Mouse (Mus musculus) midbrain, embryonic 13.5 days (tissue): ENCODE results near the gene Tnc. TPM values are rescaled to one million over a fixed set of nuclear protein-coding genes. Genes with fewer than 3 reads are reported as not detected.
A peak's percentile ranks its signal among the peaks of the same experiment; 100 is the strongest.

Experiments used
- ATAC-seq: fragments of 200-750 bp; cut with Nextera tagmentation; 2 replicates; pipeline ENCODE4 v1.8.0; 2017; ENCODE audit warnings: mild to moderate bottlenecking, moderate TSS enrichment, moderate library complexity
- H3K27ac ChIP-seq: fragments of 300-500 bp; sonication (generic); 2 replicates; pipeline ENCODE4 v1.5.1; 2015; ENCODE audit warnings: inconsistent platforms, mild to moderate bottlenecking, moderate library complexity
- H3K27me3 ChIP-seq: fragments of 300-500 bp; sonication (generic); 2 replicates; pipeline ENCODE4 v1.6.1; 2015; ENCODE audit warnings: mild to moderate bottlenecking, inconsistent platforms
- H3K36me3 ChIP-seq: fragments of 300-500 bp; sonication (generic); 2 replicates; pipeline ENCODE4 v1.6.1; 2015; ENCODE audit warnings: mild to moderate bottlenecking, inconsistent platforms
- H3K4me1 ChIP-seq: fragments of 300-500 bp; sonication (generic); replicated peaks from 2 replicates; pipeline ENCODE4 v1.6.1; 2015; ENCODE audit warnings: inconsistent platforms
- H3K4me2 ChIP-seq: fragments of 300-500 bp; sonication (generic); replicated peaks from 2 replicates; pipeline ENCODE4 v1.6.1; 2015; ENCODE audit warnings: moderate library complexity, mild to moderate bottlenecking, inconsistent platforms
- H3K4me3 ChIP-seq: fragments of 300-500 bp; sonication (generic); replicated peaks from 2 replicates; pipeline ENCODE4 v1.5.1; 2015; ENCODE audit warnings: mild to moderate bottlenecking, inconsistent platforms
- H3K9ac ChIP-seq: fragments of 300-500 bp; sonication (generic); replicated peaks from 2 replicates; pipeline ENCODE4 v1.6.1; 2015; ENCODE audit warnings: mild to moderate bottlenecking, inconsistent platforms
- H3K9me3 ChIP-seq: fragments of 300-500 bp; sonication (generic); 2 replicates; pipeline ENCODE4 v1.6.1; 2016; ENCODE audit warnings: mild to moderate bottlenecking, inconsistent platforms
- WGBS: fragments of 180-500 bp; shearing (Covaris S2); methylation state at CpG from one replicate; pipeline ENCODE4 v1.1.7; 2015; 5-methylcytosine and 5-hydroxymethylcytosine counted together
- polyA plus RNA-seq: library from polyadenylated mRNA; unstranded; fragments of >200 nt; fragmentation: Nextera tagmentation; extraction: Ambion mirVana; gene quantifications from 2 replicates; pipeline ENCODE4 v1.2.1, GENCODE M21; 2015

Gene Tnc
- polyA plus RNA-seq, 1 experiment from 2014 or later: 12.9 TPM

DNA sequence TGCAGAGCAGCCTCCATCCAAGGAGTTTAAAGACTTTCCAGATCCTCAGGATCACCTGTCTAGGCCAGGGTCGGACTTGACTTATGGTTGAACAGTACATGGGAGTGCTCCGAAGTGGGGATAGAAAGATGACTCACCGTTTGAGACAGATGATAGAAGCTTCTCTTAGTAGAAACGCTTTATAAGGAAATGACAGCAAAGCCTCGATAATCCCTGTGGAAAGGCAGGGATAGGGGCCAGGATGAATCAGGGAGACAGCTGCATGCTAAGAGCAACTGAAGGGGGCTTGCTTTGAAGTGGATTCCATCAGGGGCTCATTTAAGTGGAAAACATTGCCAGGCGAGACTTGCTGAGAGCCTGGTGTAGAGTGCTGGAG, 12.0 kb upstream of the Tnc start:
- no peaks in the 10 kb centered on the region for H3K36me3 ChIP-seq

DNA sequence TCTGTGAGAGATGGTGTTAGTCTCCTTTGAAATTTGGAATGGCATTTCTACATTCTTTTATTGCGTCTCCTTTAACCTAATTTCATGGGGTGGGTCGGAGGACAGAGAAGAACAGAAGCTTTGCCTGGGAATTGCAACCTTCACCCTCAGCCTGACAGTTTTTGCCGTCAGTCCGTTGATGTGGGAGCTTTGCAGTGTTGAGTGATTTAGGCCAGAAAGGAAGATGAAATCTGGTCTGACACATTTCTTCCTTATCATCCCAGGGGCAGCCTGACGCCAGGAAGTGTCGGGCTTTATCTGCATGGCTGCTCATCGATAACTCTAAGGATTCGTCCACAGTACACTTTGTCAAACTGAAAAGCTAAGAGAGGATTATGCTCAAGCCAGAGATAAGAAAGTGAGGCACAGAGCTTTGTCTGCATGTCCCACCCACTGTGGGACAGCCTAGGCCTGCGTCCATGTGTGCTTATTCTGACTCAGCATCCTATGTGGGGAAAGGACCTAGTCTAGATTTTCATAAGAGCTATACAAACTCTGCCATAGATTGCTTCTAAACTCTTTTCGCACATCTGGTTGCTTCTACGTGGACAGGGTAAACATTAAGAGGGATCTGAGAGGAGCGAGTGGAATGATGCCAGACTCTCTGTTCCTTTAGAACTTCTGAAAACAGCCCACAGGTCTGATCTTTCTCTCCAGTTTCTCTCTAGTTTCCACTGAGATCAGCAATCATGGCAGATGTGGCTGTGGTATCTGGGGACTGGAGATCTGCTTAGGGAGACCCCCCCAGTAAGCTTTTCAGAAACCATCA, 11.4 kb upstream of the Tnc start:
- no peaks in the 10 kb centered on the region for H3K9me3 ChIP-seq
- peak; percentile 37; the same call in 1 of the 2 replicates for ATAC-seq
- WGBS: 45% methylated on average over 12 of the region's 12 CpGs
- no peak overlapping the region for H3K4me2 ChIP-seq
- no peaks in the 10 kb centered on the region for H3K36me3 ChIP-seq
- H3K4me3 ChIP-seq: no peak overlapping the region
- no peaks in the 10 kb centered on the region for H3K4me1 ChIP-seq
- H3K9ac ChIP-seq: no peak overlapping the region
- H3K27ac ChIP-seq: no peak overlapping the region; the same call in 1 of the 2 replicates
- no peaks in the 10 kb centered on the region for H3K27me3 ChIP-seq

More for the DNA sequence above, 12.0 kb upstream of the Tnc start:
- Histone ChIP-seq H3K27me3 (no peaks in the 10 kb centered on the region), H3K9me3 (no peaks in the 10 kb centered on the region), H3K9ac (no peak overlapping the region), H3K4me3 (no peak overlapping the region), H3K4me1 (no peaks in the 10 kb centered on the region), H3K27ac (no peak overlapping the region), H3K4me2 (no peak overlapping the region)
- peak; percentile 55; the same call in 1 of the 2 replicates for ATAC-seq
- 45% methylated on average over 6 of the region's 6 CpGs for WGBS

DNA sequence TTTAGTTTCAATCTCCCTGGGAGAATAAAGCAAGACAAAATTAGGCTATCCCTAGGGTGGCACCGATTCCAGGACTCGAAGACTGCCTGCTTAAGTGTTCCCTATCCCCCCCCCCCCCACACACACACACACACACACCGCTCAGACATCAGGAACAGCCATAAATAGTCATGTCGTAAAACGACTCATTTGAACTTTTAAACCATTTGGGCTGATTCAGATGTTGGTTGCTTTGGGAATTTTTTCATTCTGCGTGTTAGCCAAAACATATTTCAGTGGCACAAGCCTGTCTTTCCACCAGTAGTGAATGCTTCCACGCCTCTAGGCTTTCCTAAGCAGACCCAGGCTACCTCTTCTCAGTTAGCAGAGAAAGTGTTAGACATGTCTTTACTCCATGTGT, 1.4 kb upstream of the Tnc start:
- no peak overlapping the region for H3K9ac ChIP-seq
- ATAC-seq: no peak
- H3K9me3 ChIP-seq: no peaks in the 10 kb centered on the region
- H3K4me1 ChIP-seq: peaks cover 13% of the 10 kb centered on the region
- no peak overlapping the region for H3K4me2 ChIP-seq
- peaks cover 24% of the 10 kb centered on the region for H3K27me3 ChIP-seq
- WGBS: 87% methylated on average over 7 of the region's 7 CpGs
- H3K27ac ChIP-seq: no peak overlapping the region
- H3K4me3 ChIP-seq: no peak overlapping the region
- no peaks in the 10 kb centered on the region for H3K36me3 ChIP-seq

DNA sequence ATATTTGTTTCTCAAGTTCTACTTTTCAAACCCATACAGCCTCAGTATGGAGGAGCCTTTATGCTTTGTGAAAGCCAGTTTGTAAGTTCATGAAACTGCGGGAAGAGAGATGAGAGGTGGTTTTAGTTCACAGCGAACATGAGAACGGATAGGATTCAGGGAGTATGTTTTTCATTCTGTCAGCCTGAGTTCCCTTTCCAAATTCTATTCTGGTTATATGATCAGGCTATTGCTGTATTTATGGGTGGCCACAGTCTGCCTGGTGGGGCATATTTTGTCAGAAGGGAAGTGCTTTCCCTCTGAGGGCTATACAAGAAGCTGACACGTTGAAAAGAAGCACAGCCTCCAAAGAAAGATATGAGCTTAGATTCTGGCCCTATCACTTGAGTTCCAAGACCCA, 2.9 kb downstream of the Tnc start:
- H3K4me2 ChIP-seq: no peak overlapping the region
- no peak for ATAC-seq
- H3K4me3 ChIP-seq: no peak overlapping the region
- H3K4me1 ChIP-seq: peaks cover 13% of the 10 kb centered on the region
- WGBS: 88% methylated on average over 4 of the region's 4 CpGs
- H3K27me3 ChIP-seq: peaks cover 24% of the 10 kb centered on the region
- H3K36me3 ChIP-seq: no peaks in the 10 kb centered on the region
- H3K9ac ChIP-seq: no peak overlapping the region
- no peak overlapping the region for H3K27ac ChIP-seq
- H3K9me3 ChIP-seq: no peaks in the 10 kb centered on the region

DNA sequence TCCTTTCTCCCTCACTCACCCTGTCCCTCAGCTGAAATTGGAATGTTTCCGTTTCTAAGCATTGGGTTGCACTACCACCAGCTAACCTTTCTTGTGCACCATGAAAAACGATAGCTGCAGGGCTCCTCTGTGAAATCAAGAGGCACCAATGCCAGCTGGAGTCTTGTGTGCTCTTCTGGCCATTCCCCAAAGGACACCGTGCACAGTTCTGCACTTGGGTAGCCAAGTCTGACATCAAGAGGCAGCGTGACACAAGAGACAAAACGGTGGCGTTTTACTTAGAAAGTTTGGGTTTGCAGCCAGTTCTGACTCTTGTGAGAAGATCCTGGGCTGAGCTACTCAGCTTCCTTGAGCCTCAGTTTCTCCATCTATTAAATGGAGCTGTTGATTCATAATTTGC, 3.4 kb downstream of the Tnc start:
- no peaks in the 10 kb centered on the region for H3K9me3 ChIP-seq
- no peak overlapping the region for H3K4me2 ChIP-seq
- H3K27ac ChIP-seq: no peak overlapping the region
- ATAC-seq: no peak
- H3K27me3 ChIP-seq: peaks cover 24% of the 10 kb centered on the region
- no peak overlapping the region for H3K4me3 ChIP-seq
- H3K36me3 ChIP-seq: no peaks in the 10 kb centered on the region
- peaks cover 13% of the 10 kb centered on the region for H3K4me1 ChIP-seq
- 79% methylated on average over 6 of the region's 6 CpGs for WGBS
- H3K9ac ChIP-seq: no peak overlapping the region

DNA sequence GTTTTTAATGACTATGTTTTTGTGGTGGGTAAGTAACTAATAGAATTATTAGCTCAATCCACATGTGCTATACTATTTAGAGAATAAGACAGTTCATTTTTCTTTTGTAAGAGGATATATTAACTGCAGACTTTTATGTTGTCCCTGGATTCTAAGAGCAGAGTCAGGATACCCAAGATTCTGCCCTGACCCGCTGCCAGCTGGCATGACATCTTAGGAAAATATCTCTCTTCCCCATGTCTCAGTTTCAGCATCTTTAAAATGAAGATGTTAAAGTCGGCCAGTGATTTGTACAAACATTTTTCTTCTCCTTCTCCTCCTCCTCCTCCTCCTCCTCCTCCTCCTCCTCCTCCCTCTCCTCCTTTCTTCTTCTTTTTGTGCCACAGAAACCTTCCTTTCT, 7.7 kb downstream of the Tnc start:
- WGBS: 86% methylated on average over 2 of the region's 2 CpGs
- no peaks in the 10 kb centered on the region for H3K27me3 ChIP-seq
- H3K36me3 ChIP-seq: no peaks in the 10 kb centered on the region
- H3K27ac ChIP-seq: no peak overlapping the region
- H3K4me2 ChIP-seq: no peak overlapping the region
- no peak for ATAC-seq
- H3K9me3 ChIP-seq: peaks cover 3% of the 10 kb centered on the region; the same call in 1 of the 2 replicates
- H3K9ac ChIP-seq: no peak overlapping the region
- no peaks in the 10 kb centered on the region for H3K4me1 ChIP-seq
- H3K4me3 ChIP-seq: no peak overlapping the region

DNA sequence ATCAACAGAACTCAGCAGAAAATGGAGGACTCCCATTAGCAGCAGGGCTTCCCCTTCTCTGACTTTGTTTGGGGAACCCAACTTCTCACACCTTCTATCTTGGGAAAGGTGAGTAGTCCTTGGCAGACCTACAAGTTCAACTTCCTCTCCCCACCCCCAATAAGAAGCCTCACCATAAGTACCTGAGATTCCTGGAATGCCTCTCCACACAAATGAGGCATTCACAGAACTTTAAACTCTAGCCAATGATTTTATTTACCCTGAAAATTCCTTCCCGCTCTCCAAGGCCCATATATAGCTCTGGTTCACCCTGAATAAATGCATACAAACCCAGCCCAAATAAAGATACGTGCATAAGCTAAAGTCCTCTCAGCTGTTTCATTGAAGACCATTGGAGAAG, 9.3 kb downstream of the Tnc start:
- Histone ChIP-seq H3K27ac (no peak overlapping the region), H3K4me3 (no peak overlapping the region), H3K9ac (no peak overlapping the region), H3K4me1 (no peaks in the 10 kb centered on the region), H3K4me2 (no peak overlapping the region), H3K27me3 (no peaks in the 10 kb centered on the region), H3K9me3 (peaks cover 3% of the 10 kb centered on the region; the same call in 1 of the 2 replicates), H3K36me3 (no peaks in the 10 kb centered on the region)
- no peak for ATAC-seq
- WGBS: 91% methylated on average over 2 of the region's 2 CpGs

DNA sequence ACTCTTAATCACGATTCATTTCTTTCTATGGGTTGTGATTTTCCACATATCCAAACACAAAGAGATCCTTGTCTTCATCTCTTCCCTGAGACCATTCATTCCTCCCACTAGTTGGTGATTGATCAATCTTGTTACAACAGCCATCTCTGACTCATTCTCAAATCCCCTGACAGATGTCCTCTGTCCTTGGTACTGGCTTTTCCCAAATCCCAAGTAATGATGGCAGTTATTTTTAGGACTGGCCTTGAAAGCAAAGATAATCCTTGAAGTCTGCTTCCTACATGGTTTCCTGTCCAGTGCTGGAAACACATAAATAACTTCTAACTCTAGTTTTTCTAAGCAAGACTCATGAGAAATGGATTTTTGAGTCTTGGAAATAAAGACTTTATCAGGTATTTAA, 12.1 kb downstream of the Tnc start:
- Histone ChIP-seq H3K36me3 (no peaks in the 10 kb centered on the region), H3K27ac (no peak overlapping the region), H3K9ac (no peak overlapping the region), H3K9me3 (peaks cover 3% of the 10 kb centered on the region; the same call in 1 of the 2 replicates), H3K4me3 (no peak overlapping the region), H3K4me1 (no peaks in the 10 kb centered on the region), H3K4me2 (no peak overlapping the region), H3K27me3 (no peaks in the 10 kb centered on the region)
- no peak for ATAC-seq
- 88% methylated on average over 1 of the region's 1 CpGs for WGBS

DNA sequence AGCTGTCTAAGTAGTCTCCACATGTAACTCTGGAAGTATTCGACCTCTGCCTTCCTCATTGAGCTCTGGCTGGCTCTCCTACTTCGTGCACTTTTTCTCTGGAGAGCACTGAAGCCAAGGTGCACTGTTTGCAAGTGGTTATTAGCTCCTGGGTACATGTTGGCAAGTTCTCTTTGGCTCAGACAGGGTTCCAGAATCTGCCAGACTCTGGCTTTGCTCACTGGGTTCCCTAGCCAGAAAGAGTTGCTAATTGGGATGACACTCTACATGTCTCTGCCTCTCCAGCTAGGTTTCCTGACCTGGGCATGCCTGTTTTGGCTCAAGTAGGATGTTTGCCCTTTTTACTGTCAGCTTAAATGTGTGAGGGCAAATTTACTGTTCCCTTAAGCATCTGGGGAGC, 13.6 kb downstream of the Tnc start:
- Histone ChIP-seq H3K4me1 (no peaks in the 10 kb centered on the region), H3K4me2 (no peak overlapping the region), H3K4me3 (no peak overlapping the region), H3K36me3 (no peaks in the 10 kb centered on the region), H3K27me3 (no peaks in the 10 kb centered on the region), H3K27ac (no peak overlapping the region), H3K9me3 (peaks cover 3% of the 10 kb centered on the region; the same call in 1 of the 2 replicates), H3K9ac (no peak overlapping the region)
- no peak for ATAC-seq
- WGBS: 73% methylated on average over 2 of the region's 2 CpGs

DNA sequence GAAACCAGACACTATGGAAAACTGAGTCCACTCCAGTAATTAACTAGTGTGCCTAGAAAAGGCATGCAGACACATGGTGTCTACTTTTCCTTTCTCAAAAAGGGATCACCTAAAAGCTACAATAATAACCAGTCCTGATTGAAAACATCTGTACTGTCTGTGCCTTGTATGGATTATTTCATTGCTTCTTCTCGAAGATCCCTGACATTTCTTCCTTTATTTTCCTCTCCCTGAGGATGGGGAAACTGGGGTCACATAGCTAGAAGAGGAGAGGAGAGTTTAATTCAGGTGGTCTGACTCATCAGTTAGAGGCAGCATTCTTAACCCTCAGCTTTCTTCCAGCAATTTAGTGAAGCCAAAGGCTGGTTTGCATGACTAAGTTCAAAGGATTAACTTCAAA, 17.3 kb downstream of the Tnc start:
- Histone ChIP-seq H3K9ac (no peak overlapping the region), H3K4me3 (no peak overlapping the region), H3K9me3 (no peaks in the 10 kb centered on the region), H3K4me1 (no peaks in the 10 kb centered on the region), H3K27ac (no peak overlapping the region), H3K4me2 (no peak overlapping the region), H3K36me3 (no peaks in the 10 kb centered on the region), H3K27me3 (no peaks in the 10 kb centered on the region)
- no peak for ATAC-seq
- WGBS: 61% methylated on average over 1 of the region's 1 CpGs

DNA sequence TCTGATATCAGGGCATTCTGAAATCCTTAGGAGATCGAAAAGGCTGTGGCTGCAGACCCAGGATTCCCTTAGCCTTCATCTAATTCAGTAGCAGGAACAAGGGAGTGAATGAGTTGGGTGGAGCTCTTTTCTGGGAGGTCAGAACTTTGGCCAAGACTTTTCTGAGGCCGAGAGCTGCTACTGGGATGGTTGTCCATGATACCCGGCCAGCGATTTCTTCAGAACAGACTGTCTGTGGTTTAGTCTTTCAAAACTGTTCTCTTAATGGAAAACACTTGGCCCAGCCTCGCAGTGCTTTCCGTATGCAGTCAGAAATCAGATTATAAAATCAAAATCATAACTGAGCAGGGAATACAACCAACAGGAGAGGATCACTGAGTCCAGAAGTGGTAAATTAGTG, 21.2 kb downstream of the Tnc start:
- WGBS: 92% methylated on average over 6 of the region's 6 CpGs
- Histone ChIP-seq H3K9me3 (no peaks in the 10 kb centered on the region), H3K4me2 (no peak overlapping the region), H3K4me1 (no peaks in the 10 kb centered on the region), H3K4me3 (no peak overlapping the region), H3K27me3 (no peaks in the 10 kb centered on the region), H3K27ac (no peak overlapping the region), H3K9ac (no peak overlapping the region), H3K36me3 (no peaks in the 10 kb centered on the region)
- ATAC-seq: no peak

DNA sequence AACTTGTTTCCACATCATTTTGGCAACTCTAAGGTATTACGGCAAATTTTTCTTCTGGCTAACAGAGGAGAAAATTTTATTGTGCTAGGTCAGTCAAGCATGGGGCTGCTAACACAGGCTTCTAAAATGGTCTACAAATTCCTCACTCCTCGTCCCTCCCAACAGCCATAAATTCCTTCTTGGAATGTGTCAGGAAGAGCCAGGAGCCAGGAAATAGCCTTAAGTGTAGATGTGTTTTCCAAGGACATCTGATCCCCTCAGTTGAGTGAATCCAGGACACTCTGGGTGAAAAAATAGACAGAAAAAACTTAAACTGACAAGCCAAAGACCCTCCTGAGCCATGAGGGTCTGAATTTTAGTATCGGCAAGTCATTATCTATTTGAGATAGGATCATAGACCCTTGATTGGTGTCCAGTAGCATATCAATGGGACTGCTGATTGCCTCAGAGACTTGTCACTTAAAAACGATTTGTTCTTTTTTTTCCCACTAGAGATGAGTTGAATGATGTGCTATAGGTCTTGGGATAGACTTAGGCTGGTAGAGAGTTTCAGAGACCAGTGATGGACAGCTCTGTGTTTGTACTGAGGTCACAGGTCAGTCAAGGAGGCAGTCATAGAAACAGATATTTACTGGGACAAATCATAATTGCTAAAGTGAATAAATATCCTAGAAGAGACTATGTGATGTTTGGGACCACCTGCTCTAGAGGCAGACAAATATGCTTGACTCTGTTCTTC, 22.6 kb downstream of the Tnc start:
- Histone ChIP-seq H3K27ac (no peak overlapping the region), H3K27me3 (no peaks in the 10 kb centered on the region), H3K9me3 (no peaks in the 10 kb centered on the region), H3K36me3 (no peaks in the 10 kb centered on the region), H3K9ac (no peak overlapping the region), H3K4me3 (no peak overlapping the region), H3K4me1 (no peaks in the 10 kb centered on the region), H3K4me2 (no peak overlapping the region)
- no peak for ATAC-seq
- WGBS: 65% methylated on average over 4 of the region's 4 CpGs
